Mouse (Mus musculus) adrenal gland, postnatal 36 days (tissue): ENCODE data around the gene Dnajc17. TPM values are rescaled to one million over a fixed set of nuclear protein-coding genes. Genes with fewer than 3 reads are reported as not detected.

ENCODE experiments used
- DNase-seq, 2 experiments: peaks; one replicate each; pipeline ENCODE4 v3.0.0; 2021; ENCODE audit warnings: mixed read lengths in 1 of 2
- total RNA-seq, 2 experiments: library from RNA; stranded (reverse); gene quantifications; 2 replicates each; pipeline ENCODE4 v1.2.3; 2021

Gene Dnajc17
- total RNA-seq, 2 experiments from 2014 or later = 14.4 to 14.6 TPM

DNA sequence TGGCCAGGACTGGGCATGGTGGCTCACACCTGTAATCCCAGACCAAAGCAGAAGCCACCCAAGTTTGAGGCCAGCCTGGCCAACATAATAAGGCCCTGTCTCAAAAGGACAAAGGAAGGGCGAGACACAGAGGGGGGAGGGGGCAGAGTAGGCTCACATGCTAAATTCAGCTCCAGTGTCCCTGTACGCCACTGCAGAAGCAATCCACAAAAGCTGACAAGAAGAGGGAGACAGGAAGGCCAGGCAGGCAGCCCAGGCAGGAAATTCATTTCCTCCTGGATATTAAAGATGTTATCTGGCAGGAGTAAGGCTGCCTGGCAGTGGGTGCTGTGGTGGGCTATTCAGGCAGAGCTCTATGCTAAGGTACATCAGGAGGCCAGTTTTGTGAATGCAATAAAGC is 47.3 kb downstream of the Dnajc17 start:
- DNase-seq = peak; percentile 39 to 63

DNA sequence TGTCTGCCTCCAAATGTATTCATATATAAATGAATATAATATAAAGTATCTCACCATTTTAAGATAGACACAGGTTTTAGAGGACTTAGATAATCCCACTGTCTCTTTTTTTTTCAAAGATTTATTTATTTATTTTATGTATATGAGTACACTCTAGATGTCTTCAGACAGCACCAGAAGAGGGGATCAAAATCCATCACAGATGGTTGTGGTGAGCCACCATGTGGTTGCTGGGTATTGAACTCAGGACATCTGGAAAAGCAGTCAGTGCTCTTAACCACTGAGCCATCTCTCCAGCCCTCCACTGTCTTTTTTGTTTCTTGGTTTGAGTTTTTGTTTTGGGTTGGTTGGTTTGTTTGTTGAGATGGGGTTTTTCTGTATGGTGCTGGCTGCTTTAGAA is 50.8 kb downstream of the Dnajc17 start:
- DNase-seq = no peak

DNA sequence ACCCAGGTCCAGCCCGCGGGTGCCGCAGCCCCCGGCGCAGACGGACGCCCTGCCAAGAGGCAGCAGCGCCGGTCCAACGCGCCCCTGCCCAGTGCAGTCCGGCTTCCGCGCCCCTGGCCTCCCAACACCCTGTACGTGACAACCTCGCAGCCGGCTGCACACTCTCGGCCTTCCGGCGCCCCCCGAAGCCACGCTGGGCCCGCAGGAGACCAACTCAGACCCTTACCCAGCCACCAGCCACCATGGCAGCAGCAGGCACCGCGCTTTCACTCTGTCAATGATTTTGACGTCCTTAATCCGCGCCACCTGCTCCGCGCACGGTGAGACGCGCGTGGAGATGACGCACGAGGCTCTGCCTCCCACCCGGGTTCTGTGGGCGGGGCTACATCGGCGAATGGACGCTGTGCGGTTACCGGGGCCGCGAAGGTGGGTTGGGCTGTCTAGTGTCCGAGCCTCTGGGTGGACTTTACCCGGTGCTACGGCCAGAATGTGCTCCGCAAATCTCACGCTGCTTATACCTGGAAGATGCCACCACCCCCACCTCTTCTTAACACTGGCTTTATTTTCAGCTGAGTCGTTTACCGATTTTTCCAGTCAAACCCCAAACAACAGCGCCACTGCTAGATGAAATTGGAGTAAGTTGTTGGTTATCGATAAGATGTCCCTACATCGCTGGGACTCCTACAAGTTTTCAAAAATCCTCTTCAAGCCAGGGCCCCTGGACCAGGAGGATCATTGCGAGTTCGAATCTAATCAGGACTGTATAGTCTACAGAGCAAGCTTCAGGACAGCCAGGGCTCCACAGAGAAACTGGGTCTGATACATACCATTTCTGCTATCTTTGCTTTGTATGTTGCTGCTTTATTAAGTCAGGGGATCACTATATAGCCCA is 51.7 kb downstream of the Dnajc17 start, which contains the start of gene Rmdn3:
TSS of gene Rmdn3 (minus strand) at position 354 of the 892 bp plus-strand sequence.
- peak; percentile 96 to 97 for DNase-seq

DNA sequence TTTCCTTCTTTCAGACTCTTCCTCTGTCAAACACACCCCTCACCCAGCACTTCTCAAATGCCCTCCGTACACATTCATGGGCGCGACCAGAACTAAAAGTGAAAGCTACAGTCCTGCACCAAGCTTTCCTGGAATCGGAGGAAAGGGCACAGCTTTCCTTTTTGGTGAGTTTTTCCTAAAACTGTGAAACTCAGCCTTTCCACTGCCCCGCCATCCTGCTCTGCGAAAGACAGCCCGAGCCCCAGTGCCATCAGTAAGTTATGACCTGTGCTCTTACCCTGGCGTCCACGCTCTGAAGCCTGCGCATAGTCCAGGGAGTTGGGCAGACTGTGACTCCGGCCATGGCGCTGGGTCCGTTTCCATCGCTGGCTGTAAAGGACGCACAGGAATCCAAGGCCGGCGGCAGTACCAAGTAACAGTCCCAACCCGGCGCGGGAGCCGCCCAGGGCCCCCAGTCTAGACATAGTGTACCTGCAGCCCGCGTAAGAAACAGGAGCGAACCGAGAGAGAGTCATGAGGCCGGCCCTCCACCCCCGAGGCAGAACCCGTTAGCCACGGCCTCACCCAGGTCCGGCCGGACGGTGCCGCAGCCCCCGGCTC is 52.4 kb downstream of the Dnajc17 start:
- peak; percentile 53 to 58 for DNase-seq

GRCm38 (mm10) chr2:119155388-119155787 is 53.2 kb downstream of the Dnajc17 start:
- no peak for DNase-seq

GRCm38 (mm10) chr2:119154683-119155082 is 53.9 kb downstream of the Dnajc17 start:
- DNase-seq = no peak

GRCm38 (mm10) chr2:119152255-119152654 is 56.3 kb downstream of the Dnajc17 start:
- DNase-seq = no peak

GRCm38 (mm10) chr2:119147775-119148174 is 60.8 kb downstream of the Dnajc17 start:
- no peak for DNase-seq

DNA sequence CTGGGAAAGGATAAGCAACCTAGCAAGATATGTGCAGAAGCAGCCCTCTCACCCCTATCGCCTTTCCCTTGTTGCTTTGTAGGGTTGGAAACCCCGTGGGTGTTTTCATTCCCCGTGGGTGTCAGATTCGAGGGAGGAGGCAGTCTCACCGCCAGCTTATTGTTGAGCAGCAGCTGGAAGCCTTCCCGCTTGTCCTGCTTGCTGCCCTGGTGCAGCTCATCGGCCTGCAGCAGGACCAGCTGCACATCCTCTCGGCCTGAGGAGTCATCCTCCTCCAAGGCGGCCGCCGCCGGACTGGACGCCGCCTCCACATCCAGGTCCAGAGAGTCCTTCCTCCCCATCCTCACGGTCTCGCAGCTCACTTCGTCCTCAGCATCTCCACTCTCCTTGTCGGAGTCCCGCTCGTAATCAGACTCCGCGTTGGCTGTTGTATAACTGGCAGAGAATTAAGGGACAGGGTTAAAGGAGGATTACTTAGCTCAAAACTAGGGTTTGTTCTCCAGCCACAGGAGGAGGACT is 61.4 kb downstream of the Dnajc17 start:
- no peak for DNase-seq

DNA sequence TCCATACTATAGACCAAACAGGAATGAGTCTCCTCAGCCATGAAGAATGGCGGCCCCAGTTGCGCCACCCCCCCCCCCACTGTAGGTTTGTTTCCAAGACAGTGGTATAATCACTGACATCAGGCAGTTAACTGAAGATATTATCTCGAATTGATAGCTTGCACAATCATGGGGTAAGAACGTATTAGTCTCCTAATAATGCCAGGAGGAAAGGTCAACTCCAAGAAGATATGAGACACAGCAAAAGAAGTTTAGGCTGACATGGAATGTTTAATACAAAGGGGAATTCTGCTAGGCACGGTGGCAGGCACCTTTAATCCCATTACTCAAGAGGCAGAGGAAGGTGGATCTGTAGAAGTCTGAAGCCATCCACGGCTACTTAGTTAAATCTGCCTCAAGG is 62.2 kb downstream of the Dnajc17 start:
- no peak for DNase-seq

DNA sequence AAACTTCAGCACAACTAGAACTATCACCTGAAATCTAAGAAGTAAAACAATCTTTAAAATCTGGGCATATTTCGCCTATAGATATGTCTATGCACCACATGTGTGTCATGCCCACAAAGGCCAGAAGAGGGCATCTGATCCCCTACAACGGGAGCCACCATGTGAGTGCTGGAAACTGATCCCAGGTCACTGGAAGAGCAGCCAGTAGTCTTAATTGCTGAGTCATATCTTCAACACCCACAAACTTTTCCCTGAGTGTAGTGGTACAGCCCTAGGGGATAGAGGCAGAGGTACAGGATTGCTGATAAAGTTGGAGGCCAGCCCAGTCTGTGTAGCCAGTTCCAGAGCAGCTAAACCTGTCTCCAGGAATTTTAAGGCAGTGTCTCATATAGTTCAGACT is 63.4 kb downstream of the Dnajc17 start:
- DNase-seq = no peak

- no peak for DNase-seq
Measured at GRCm38 (mm10) chr2:119136346-119136898, 72.2 kb downstream of the Dnajc17 start.

Other genes starting within 250 kb of the Dnajc17 start
- gene Ccdc32, start 179.4 kb downstream of the Dnajc17 start, total RNA-seq = 10 to 100 TPM; 16.7 to 18.8 TPM
- 1 to 10 TPM; 5.0 to 5.1 TPM for gene Rpusd2, start 174.0 kb downstream of the Dnajc17 start, total RNA-seq
- gene Knl1, start 161.7 kb downstream of the Dnajc17 start, total RNA-seq = 1 to 10 TPM; 2.1 to 2.4 TPM
- gene Rad51, start 96.0 kb downstream of the Dnajc17 start, total RNA-seq = 1 to 10 TPM; 2.2 to 3.3 TPM
- gene Rmdn3, start 51.8 kb downstream of the Dnajc17 start, total RNA-seq = 10 to 100 TPM; 63.6 to 65.0 TPM
- gene Gchfr, start 41.0 kb downstream of the Dnajc17 start, total RNA-seq = 10 to 100 TPM; 16.1 to 23.8 TPM
- under 1 TPM; 0.13 TPM for gene Gm14137, start 34.3 kb downstream of the Dnajc17 start, total RNA-seq
- gene Zfyve19, start 178 bp downstream of the Dnajc17 start, total RNA-seq = 10 to 100 TPM; 30.2 to 30.5 TPM
- not detected for gene Ppp1r14d, start 21.1 kb upstream of the Dnajc17 start, total RNA-seq
- gene Spint1, start 28.6 kb upstream of the Dnajc17 start, total RNA-seq = 1 to 10 TPM; 3.4 to 3.8 TPM
- gene Rhov, start 62.5 kb upstream of the Dnajc17 start, total RNA-seq = under 1 TPM; 0.36 to 0.60 TPM
- 10 to 100 TPM; 20.4 to 24.5 TPM for gene Vps18, start 79.9 kb upstream of the Dnajc17 start, total RNA-seq
- 10 to 100 TPM in 1 of 2 experiments, 1 to 10 TPM in 1; 7.2 to 10.6 TPM for gene Dll4, start 117.0 kb upstream of the Dnajc17 start, total RNA-seq
- gene Chac1, start 142.4 kb upstream of the Dnajc17 start, total RNA-seq = 1 to 10 TPM; 4.6 to 9.3 TPM